8 mouse cellular contexts compared by ENCODE assay signal in genomic region chr14:101640153-101640843, GRCm38 (mm10). TPM values are rescaled to one million over a fixed set of nuclear protein-coding genes. Genes with fewer than 3 reads are reported as not detected.
DNase-seq lines count a peak whose midpoint lies in the region; ATAC-seq and TF ChIP-seq lines count a peak whose summit lies in the region.

TSS of gene Commd6 (minus strand) at chr14:101640686.

- peak within 1 kb of the TSS; percentile 41 for H3K4me2 ChIP-seq in CH12.LX (ENCODE audit: insufficient read depth, low read depth, poor library complexity, severe bottlenecking)
- H3K4me2 ChIP-seq in forebrain, embryonic 12.5 days: peak within 1 kb of the TSS; percentile 85
- peak within 1 kb of the TSS; percentile 79 for H3K4me2 ChIP-seq in heart, postnatal 0 days (ENCODE audit: low read depth, low read length)
- peak within 1 kb of the TSS; percentile 74 for H3K4me2 ChIP-seq in liver, embryonic 16.5 days (ENCODE audit: low read depth, low read length)
- H3K4me2 ChIP-seq in neural tube, embryonic 13.5 days: peak within 1 kb of the TSS; percentile 84

- TF ChIP-seq POLR2A in CH12.LX (IDR thresholded peaks at IDR 0.05; ENCODE audit: low read depth, low read length): peak; percentile 95
- peak; percentile 88 for TF ChIP-seq POLR2A in testis, adult 2 months (IDR thresholded peaks at IDR 0.05; ENCODE audit: control insufficient read depth, low read depth, low read length)

- H3K27me3 ChIP-seq in CH12.LX (replicated peaks): no peaks in the 10 kb centered on the region
- no peaks in the 10 kb centered on the region for H3K27me3 ChIP-seq in forebrain, embryonic 12.5 days
- H3K27me3 ChIP-seq in heart, postnatal 0 days (ENCODE audit: control insufficient read depth, insufficient read depth, low read length): no peaks in the 10 kb centered on the region
- H3K27me3 ChIP-seq in liver, embryonic 16.5 days (ENCODE audit: control insufficient read depth, insufficient read depth, low read depth, low read length): no peaks in the 10 kb centered on the region
- no peaks in the 10 kb centered on the region for H3K27me3 ChIP-seq in neural tube, embryonic 13.5 days
- no peaks in the 10 kb centered on the region for H3K27me3 ChIP-seq in testis, adult 2 months (ENCODE audit: control insufficient read depth, insufficient read depth, low read length)

- peaks cover 6% of the 10 kb centered on the region for H3K79me2 ChIP-seq in CH12.LX (replicated peaks; ENCODE audit: control insufficient read depth, extremely low read depth, insufficient read depth, poor library complexity, severe bottlenecking)

- dilution Hi-C loops in CH12.LX (cut with MboI; ENCODE audit: extremely low pct_ligation_motif_present, extremely low pct_unique_long_range_greater_than_20kb, low sequenced_read_pairs): no loop called here

- DNase-seq in CH12.LX (ENCODE audit: extremely low read depth): peak; percentile 98
- DNase-seq in c-Kit-positive CD71-positive TER-119-negative erythroid progenitor cells, embryonic 14.5 days (ENCODE audit: low read depth): peak; percentile 81
- peak; percentile 95 for DNase-seq in heart, postnatal 0 days (ENCODE audit: low spot score)
- DNase-seq in kidney, postnatal 4 days: peak; percentile 91 to 95

- under 1% methylated on average over 38 of the region's 39 CpGs for WGBS in forebrain, embryonic 12.5 days
- WGBS in heart, postnatal 0 days: 0% methylated on average over 39 of the region's 39 CpGs
- WGBS in liver, embryonic 16.5 days (ENCODE audit: insufficient replicate concordance): 0% methylated on average over 36 of the region's 39 CpGs
- WGBS in neural tube, embryonic 13.5 days: under 1% methylated on average over 39 of the region's 39 CpGs

- TF ChIP-seq EP300 in CH12.LX (IDR thresholded peaks at IDR 0.05; ENCODE audit: low read length): no peak
- no peak for TF ChIP-seq EP300 in heart, postnatal 0 days (IDR thresholded peaks at IDR 0.05; ENCODE audit: low read depth)

- no peak for TF ChIP-seq CTCF in CH12.LX (conservative IDR thresholded peaks at IDR 0.05 in 1 of 2, IDR thresholded peaks at IDR 0.05 in 1 of 2; ENCODE audit: low read depth in 2 of 2, low read length in 2 of 2)
- TF ChIP-seq CTCF in heart, postnatal 0 days (IDR thresholded peaks at IDR 0.05; ENCODE audit: low read depth): peak; percentile 12; the same call in 1 of the 2 replicates
- TF ChIP-seq CTCF in testis, adult 2 months (IDR thresholded peaks at IDR 0.05; ENCODE audit: control insufficient read depth, insufficient read depth, insufficient replicate concordance, low read depth, low read length): no peak

- peak within 1 kb of the TSS; percentile 17; the same call in 1 of the 2 replicates for H3K27ac ChIP-seq in CH12.LX (ENCODE audit: insufficient read depth, low read depth)
- peak within 1 kb of the TSS; percentile 82 for H3K27ac ChIP-seq in forebrain, embryonic 12.5 days
- H3K27ac ChIP-seq in heart, postnatal 0 days (ENCODE audit: low read depth): peak within 1 kb of the TSS; percentile 85
- H3K27ac ChIP-seq in liver, embryonic 16.5 days (ENCODE audit: low read length): peak within 1 kb of the TSS; percentile 66
- peak within 1 kb of the TSS; percentile 87 for H3K27ac ChIP-seq in neural tube, embryonic 13.5 days (replicated peaks)
- H3K27ac ChIP-seq in testis, adult 2 months (ENCODE audit: control insufficient read depth, insufficient read depth, low read depth, low read length): peak within 1 kb of the TSS; percentile 76

- H3K4me3 ChIP-seq in CH12.LX (replicated peaks in 1 of 3; ENCODE audit: low read depth in 2 of 3, low read length in 2 of 3, poor library complexity in 1 of 3): peak within 1 kb of the TSS; percentile 71 to 83 (median 80)
- peak within 1 kb of the TSS; percentile 79 for H3K4me3 ChIP-seq in forebrain, embryonic 12.5 days (replicated peaks)
- peak within 1 kb of the TSS; percentile 92 for H3K4me3 ChIP-seq in heart, postnatal 0 days (ENCODE audit: low read depth, low read length)
- peak within 1 kb of the TSS; percentile 78 for H3K4me3 ChIP-seq in liver, embryonic 16.5 days (ENCODE audit: low read depth, low read length)
- peak within 1 kb of the TSS; percentile 81 for H3K4me3 ChIP-seq in neural tube, embryonic 13.5 days
- peak within 1 kb of the TSS; percentile 88 for H3K4me3 ChIP-seq in testis, adult 2 months (ENCODE audit: control insufficient read depth, low read depth, low read length)

- peak; percentile 98 for ATAC-seq in forebrain, embryonic 12.5 days (ENCODE audit: low FRiP score)
- peak; percentile 98 for ATAC-seq in heart, postnatal 0 days (ENCODE audit: insufficient read depth, low read depth)
- peak; percentile 97 for ATAC-seq in liver, embryonic 16.5 days (ENCODE audit: low read depth)
- ATAC-seq in neural tube, embryonic 13.5 days (ENCODE audit: low read depth): peak; percentile 99

- no peak for TF ChIP-seq RAD21 in CH12.LX (IDR thresholded peaks at IDR 0.05; ENCODE audit: low read depth, low read length)

- peaks cover 0 to 29% of the 10 kb centered on the region in 2 experiments; a peak in 2 of 4 replicates for H3K4me1 ChIP-seq in CH12.LX (ENCODE audit: control insufficient read depth in 1 of 2, insufficient read depth in 2 of 2)
- H3K4me1 ChIP-seq in forebrain, embryonic 12.5 days: peaks cover 6% of the 10 kb centered on the region
- H3K4me1 ChIP-seq in heart, postnatal 0 days (ENCODE audit: control insufficient read depth, insufficient read depth): 0 out of 2 replicates have a peak, but pooled peaks cover 7% of the 10 kb centered on the region
- peaks cover 4% of the 10 kb centered on the region for H3K4me1 ChIP-seq in liver, embryonic 16.5 days (ENCODE audit: control insufficient read depth, low read depth, low read length)
- peaks cover 12% of the 10 kb centered on the region for H3K4me1 ChIP-seq in neural tube, embryonic 13.5 days (replicated peaks)
- H3K4me1 ChIP-seq in testis, adult 2 months (ENCODE audit: control insufficient read depth, insufficient read depth, low read length): no peaks in the 10 kb centered on the region; the same call in 1 of the 2 replicates

- H3K36me3 ChIP-seq in CH12.LX (replicated peaks in 1 of 2; ENCODE audit: control insufficient read depth in 1 of 2, insufficient read depth in 1 of 2, low read length in 1 of 2): peaks cover 2 to 25% of the 10 kb centered on the region in 2 experiments
- peaks cover 2% of the 10 kb centered on the region; the same call in 1 of the 2 replicates for H3K36me3 ChIP-seq in forebrain, embryonic 12.5 days (replicated peaks)
- H3K36me3 ChIP-seq in heart, postnatal 0 days (replicated peaks; ENCODE audit: control insufficient read depth, insufficient read depth, low read length): 0 out of 2 replicates have a peak, but pooled peaks cover 3% of the 10 kb centered on the region
- H3K36me3 ChIP-seq in liver, embryonic 16.5 days (ENCODE audit: control insufficient read depth, insufficient read depth): no peaks in the 10 kb centered on the region
- H3K36me3 ChIP-seq in neural tube, embryonic 13.5 days: peaks cover 5% of the 10 kb centered on the region; the same call in 1 of the 2 replicates
- no peaks in the 10 kb centered on the region for H3K36me3 ChIP-seq in testis, adult 2 months (ENCODE audit: control insufficient read depth, insufficient read depth, low read length)

- H3K9ac ChIP-seq in CH12.LX (ENCODE audit: insufficient read depth, low read depth): peak within 1 kb of the TSS; percentile 53
- peak within 1 kb of the TSS; percentile 75 for H3K9ac ChIP-seq in forebrain, embryonic 12.5 days
- H3K9ac ChIP-seq in heart, postnatal 0 days (replicated peaks; ENCODE audit: low read depth, low read length): peak within 1 kb of the TSS; percentile 76
- peak within 1 kb of the TSS; percentile 75 for H3K9ac ChIP-seq in liver, embryonic 16.5 days (ENCODE audit: low read depth, low read length)
- peak within 1 kb of the TSS; percentile 87 for H3K9ac ChIP-seq in neural tube, embryonic 13.5 days

- no peaks in the 10 kb centered on the region for H3K9me3 ChIP-seq in CH12.LX (replicated peaks; ENCODE audit: low read length)
- no peaks in the 10 kb centered on the region for H3K9me3 ChIP-seq in forebrain, embryonic 12.5 days
- H3K9me3 ChIP-seq in heart, postnatal 0 days (replicated peaks; ENCODE audit: control insufficient read depth, low read length): no peaks in the 10 kb centered on the region
- H3K9me3 ChIP-seq in liver, embryonic 16.5 days (replicated peaks; ENCODE audit: control insufficient read depth, low read length): no peaks in the 10 kb centered on the region
- H3K9me3 ChIP-seq in neural tube, embryonic 13.5 days: no peaks in the 10 kb centered on the region

- in situ Hi-C loops in CH12.LX (cut with MboI; ENCODE audit: low pct_ligation_motif_present, low pct_unique_long_range_greater_than_20kb, low sequenced_read_pairs): no loop called here

TF ChIP-seq in CH12.LX, 34 proteins besides CTCF, POLR2A, EP300 and RAD21 (continues in another document):
- TF ChIP-seq PAX5 (IDR thresholded peaks at IDR 0.05; ENCODE audit: low read length): no peak
- peak; percentile 86 for TF ChIP-seq TBP (conservative IDR thresholded peaks at IDR 0.05; ENCODE audit: low read depth, low read length)
- TF ChIP-seq SMC3 (IDR thresholded peaks at IDR 0.05; ENCODE audit: low read depth, low read length): no peak
- no peak for TF ChIP-seq E2F4 (IDR thresholded peaks at IDR 0.05; ENCODE audit: insufficient replicate concordance, low read depth, low read length)
- TF ChIP-seq UBTF (IDR thresholded peaks at IDR 0.05; ENCODE audit: low read depth, low read length): peak; percentile 42; the same call in 1 of the 2 replicates
- TF ChIP-seq HCFC1 (IDR thresholded peaks at IDR 0.05; ENCODE audit: low read depth, low read length): peak; percentile 75
- no peak for TF ChIP-seq GABPA (IDR thresholded peaks at IDR 0.05; ENCODE audit: insufficient replicate concordance, low read depth, low read length)
- TF ChIP-seq SIN3A (IDR thresholded peaks at IDR 0.05; ENCODE audit: low read length): no peak; the same call in 1 of the 2 replicates
- no peak for TF ChIP-seq JUND (conservative IDR thresholded peaks at IDR 0.05; ENCODE audit: low read depth, low read length)
- no peak for TF ChIP-seq USF2 (conservative IDR thresholded peaks at IDR 0.05; ENCODE audit: low read depth, low read length)
- TF ChIP-seq MYC (IDR thresholded peaks at IDR 0.05; ENCODE audit: low read depth, low read length): peak; percentile 66; the same call in 1 of the 2 replicates
- TF ChIP-seq ELF1 (IDR thresholded peaks at IDR 0.05; ENCODE audit: low read depth, low read length): peak; percentile 97

RNA-seq across cellular contexts. Expression of gene Commd6, which starts in this region (rescaled TPM):
- 53.0 and 56.6 TPM in 2 replicates for total RNA-seq in CH12.LX (2012; rRNA removed)
- total RNA-seq in CH12.LX (2014; rRNA removed): 125 and 128 TPM in 2 replicates
- 59.8 and 75.4 TPM in 2 replicates for polyA plus RNA-seq in CH12.LX (2012; ENCODE audit: insufficient read length, low read depth)
- 97.0 and 101 TPM in 2 replicates for polyA plus RNA-seq in forebrain, embryonic 12.5 days (2016; fragmentation: Nextera tagmentation; extraction: Ambion mirVana)
- total RNA-seq in heart, postnatal 0 days (2014; rRNA removed; ENCODE audit: low replicate concordance): 20.7 and 29.1 TPM in 2 replicates
- polyA plus RNA-seq in heart, postnatal 0 days (2015; fragmentation: Nextera tagmentation; extraction: Ambion mirVana): 74.8 and 77.2 TPM in 2 replicates
- polyA plus RNA-seq in liver, embryonic 16.5 days (2015; fragmentation: Nextera tagmentation; extraction: Ambion mirVana): 35.7 and 41.1 TPM in 2 replicates
- polyA plus RNA-seq in neural tube, embryonic 13.5 days (2015; fragmentation: Nextera tagmentation; extraction: Ambion mirVana): 106 and 111 TPM in 2 replicates
- polyA plus RNA-seq in testis, adult 2 months (2012; rRNA removed): 11.1 and 12.1 TPM in 2 replicates

Comparison
In these comparisons a context has a peak if more than half of its experiments do, and no peak if none do; other contexts are left out.
1. Peak in every context shown above with its lines: DNase-seq, ATAC-seq, H3K4me3 ChIP-seq and H3K27ac ChIP-seq.
2. H3K27ac ChIP-seq: peak in every context shown above with its lines; median percentile 87 in neural tube, embryonic 13.5 days; 85 in heart, postnatal 0 days; 82 in forebrain, embryonic 12.5 days; 76 in testis, adult 2 months; 66 in liver, embryonic 16.5 days; 17 in CH12.LX.